Mouse (Mus musculus) liver, embryonic 13.5 days (tissue): ENCODE measurements at regions not wholly inside any gene's neighbourhood (a gene's known extent, or its start where the extent isn't known, plus 50 kb on each side); places are given as distances from the start of the nearest gene placed in this dataset.
A peak's percentile ranks its signal among the peaks of the same experiment; 100 is the strongest.

Experiments
- ATAC-seq: fragments of 200-750 bp; cut with Nextera tagmentation; 2 replicates; pipeline ENCODE4 v1.8.0; 2017; ENCODE audit warnings: low read depth, mild to moderate bottlenecking, moderate number of reproducible peaks, moderate library complexity
- DNase-seq: peaks from one replicate; pipeline ENCODE4 v3.0.0; 2022
- H3K27ac ChIP-seq: fragments of 300-500 bp; sonication (generic); 2 replicates; pipeline ENCODE4 v1.5.1; 2015; ENCODE audit warnings: moderate library complexity, mild to moderate bottlenecking, inconsistent platforms
- H3K27me3 ChIP-seq: fragments of 300-500 bp; sonication (generic); 2 replicates; pipeline ENCODE4 v1.6.1; 2015; ENCODE audit warnings: mild to moderate bottlenecking, inconsistent platforms
- H3K36me3 ChIP-seq: fragments of 300-500 bp; sonication (generic); 2 replicates; pipeline ENCODE4 v1.6.1; 2015; ENCODE audit warnings: mild to moderate bottlenecking, inconsistent platforms
- H3K4me1 ChIP-seq: fragments of 300-500 bp; sonication (generic); replicated peaks from 2 replicates; pipeline ENCODE4 v1.6.1; 2015; ENCODE audit warnings: inconsistent platforms
- H3K4me2 ChIP-seq: fragments of 300-500 bp; sonication (generic); 2 replicates; pipeline ENCODE4 v1.6.1; 2015; ENCODE audit warnings: inconsistent platforms, mild to moderate bottlenecking, moderate library complexity
- H3K4me3 ChIP-seq: fragments of 300-500 bp; sonication (generic); replicated peaks from 2 replicates; pipeline ENCODE4 v1.5.1; 2015; ENCODE audit warnings: mild to moderate bottlenecking, inconsistent platforms
- H3K9ac ChIP-seq: fragments of 300-500 bp; sonication (generic); 2 replicates; pipeline ENCODE4 v1.6.1; 2015; ENCODE audit warnings: mild to moderate bottlenecking, inconsistent platforms
- H3K9me3 ChIP-seq: fragments of 300-500 bp; sonication (generic); replicated peaks from 2 replicates; pipeline ENCODE4 v1.6.1; 2016; ENCODE audit warnings: inconsistent platforms
- WGBS: fragments of 180-500 bp; shearing (Covaris S2); methylation state at CpG from one replicate; pipeline ENCODE4 v1.1.7; 2015; ENCODE audit not compliant: insufficient replicate concordance; 5-methylcytosine and 5-hydroxymethylcytosine counted together

DNA sequence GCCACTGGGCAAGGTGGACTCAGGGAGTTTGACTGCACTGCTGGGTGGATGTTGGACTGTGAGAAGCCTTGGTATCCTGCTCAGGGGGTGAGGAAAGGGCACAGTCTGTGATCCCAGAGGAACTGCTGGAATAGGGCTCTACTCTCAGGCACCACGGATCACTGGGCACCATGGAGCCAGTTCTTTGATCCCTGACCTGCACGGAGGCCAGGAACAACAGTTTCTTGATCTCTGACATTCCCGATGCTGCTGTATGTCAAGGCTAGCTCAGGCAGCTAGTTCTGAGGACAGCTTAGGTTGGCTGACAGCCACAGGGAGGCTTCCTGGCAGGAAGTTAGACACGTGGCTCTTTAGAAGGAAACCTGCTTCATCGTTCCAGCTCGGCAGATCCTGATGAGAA, 289.5 kb upstream of the Slit2 start:
- Histone ChIP-seq H3K9ac (no peak overlapping the region), H3K9me3 (no peaks in the 10 kb centered on the region), H3K4me1 (no peaks in the 10 kb centered on the region), H3K27me3 (no peaks in the 10 kb centered on the region), H3K4me3 (no peak overlapping the region), H3K4me2 (no peak overlapping the region), H3K27ac (no peak overlapping the region), H3K36me3 (no peaks in the 10 kb centered on the region)
- DNase-seq (no peak), ATAC-seq (no peak)
- WGBS: 51% methylated on average over 6 of the region's 6 CpGs

DNA sequence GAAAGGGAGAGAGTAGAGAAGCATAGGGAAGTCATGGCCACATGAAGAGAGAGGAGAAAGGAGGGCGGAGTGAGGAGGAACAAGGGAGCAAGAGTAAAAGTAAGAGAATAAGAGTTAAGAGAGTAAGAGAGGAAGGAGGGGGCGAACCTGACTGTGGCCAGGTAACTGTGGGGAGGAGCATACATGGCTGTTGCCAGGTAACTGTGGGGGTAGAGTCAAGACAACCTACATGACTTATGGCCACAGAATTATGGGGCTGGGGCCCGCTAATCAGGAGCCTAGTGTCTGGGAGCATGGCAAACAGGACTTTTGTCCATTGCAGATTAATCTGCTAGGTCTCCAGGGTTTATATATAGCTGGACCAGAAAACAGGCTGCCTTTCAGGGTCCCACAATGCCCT, 289.0 kb upstream of the Slit2 start:
- Histone ChIP-seq H3K4me2 (no peak overlapping the region), H3K4me1 (no peaks in the 10 kb centered on the region), H3K36me3 (no peaks in the 10 kb centered on the region), H3K4me3 (no peak overlapping the region), H3K9ac (no peak overlapping the region), H3K27ac (no peak overlapping the region), H3K27me3 (no peaks in the 10 kb centered on the region), H3K9me3 (no peaks in the 10 kb centered on the region)
- DNase-seq: no peak
- 57% methylated on average over 3 of the region's 3 CpGs for whole genome bisulfite sequencing
- no peak for ATAC-seq

DNA sequence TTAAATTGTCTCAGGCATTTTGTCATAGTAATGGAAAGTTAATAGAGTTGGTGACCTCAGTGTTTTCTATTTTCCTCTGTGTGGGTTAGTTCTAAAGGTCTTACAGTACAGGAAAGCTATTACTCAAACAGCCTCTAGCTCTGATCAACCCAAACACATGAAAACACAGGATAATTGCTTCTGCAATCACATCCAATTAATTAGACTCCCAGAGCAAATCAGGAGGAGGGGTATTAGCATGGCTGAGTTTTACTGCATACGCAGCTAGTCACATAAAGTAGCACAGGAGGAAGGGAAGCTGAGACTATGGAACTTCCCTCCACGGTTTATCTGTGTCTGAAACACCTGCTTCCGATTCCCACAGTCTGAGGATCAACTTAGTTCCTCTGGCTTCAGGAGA, 288.3 kb upstream of the Slit2 start:
- 49% methylated on average over 3 of the region's 3 CpGs for WGBS

DNA sequence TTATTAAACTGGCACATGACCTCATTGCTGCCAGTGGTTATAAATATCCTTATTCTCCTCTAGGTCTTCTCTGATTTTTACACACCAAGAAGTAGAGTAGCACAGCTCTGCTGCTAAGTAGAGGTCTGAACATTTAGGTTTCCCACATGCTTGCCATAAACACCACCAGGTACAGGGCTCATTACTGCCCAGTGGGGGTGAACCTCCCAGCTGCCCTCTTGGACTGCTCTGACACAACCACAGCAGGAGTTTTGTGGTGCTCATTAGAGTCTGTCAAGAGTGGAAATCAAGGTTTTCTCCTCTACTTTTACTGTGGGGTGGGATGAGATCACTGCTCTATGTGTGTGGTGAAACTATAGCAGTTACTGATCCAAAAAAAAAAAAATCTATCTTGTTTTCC, 271.4 kb upstream of the Slit2 start:
- H3K27me3 ChIP-seq: no peaks in the 10 kb centered on the region
- no peak overlapping the region for H3K9ac ChIP-seq
- no peak overlapping the region for H3K4me2 ChIP-seq
- ATAC-seq (no peak), DNase-seq (no peak)
- H3K36me3 ChIP-seq: no peaks in the 10 kb centered on the region
- H3K27ac ChIP-seq: no peak overlapping the region
- no peaks in the 10 kb centered on the region for H3K4me1 ChIP-seq
- no peaks in the 10 kb centered on the region for H3K9me3 ChIP-seq
- no peak overlapping the region for H3K4me3 ChIP-seq

More for the DNA sequence above, 288.3 kb upstream of the Slit2 start:
- no peaks in the 10 kb centered on the region for H3K27me3 ChIP-seq
- no peak overlapping the region for H3K4me2 ChIP-seq
- H3K27ac ChIP-seq: no peak overlapping the region
- ATAC-seq (no peak), DNase-seq (no peak)
- no peak overlapping the region for H3K9ac ChIP-seq
- H3K4me3 ChIP-seq: no peak overlapping the region
- H3K4me1 ChIP-seq: no peaks in the 10 kb centered on the region
- no peaks in the 10 kb centered on the region for H3K9me3 ChIP-seq
- no peaks in the 10 kb centered on the region for H3K36me3 ChIP-seq

DNA sequence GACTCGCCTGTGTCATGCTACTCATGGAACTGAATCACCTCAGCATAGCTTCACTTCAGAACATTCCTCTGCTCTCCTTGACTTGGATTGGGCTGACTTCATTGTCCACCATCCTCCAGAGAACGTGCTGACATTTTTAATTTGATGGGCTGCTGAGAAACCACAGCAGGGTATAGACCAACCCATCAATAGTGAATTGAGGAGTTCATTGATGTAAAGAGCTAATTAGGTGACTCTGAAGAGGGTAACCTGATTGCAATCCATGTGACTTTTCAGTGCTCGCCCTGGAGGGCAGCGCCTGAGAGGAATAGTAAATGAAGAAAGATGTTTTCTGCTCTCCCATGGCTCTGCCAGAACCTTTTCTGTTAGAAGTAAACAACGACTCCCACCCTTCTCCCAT, 268.6 kb upstream of the Slit2 start:
- Histone ChIP-seq H3K27ac (no peak overlapping the region), H3K9me3 (no peaks in the 10 kb centered on the region), H3K27me3 (no peaks in the 10 kb centered on the region), H3K4me3 (no peak overlapping the region), H3K9ac (no peak overlapping the region), H3K4me2 (no peak overlapping the region), H3K36me3 (no peaks in the 10 kb centered on the region), H3K4me1 (no peaks in the 10 kb centered on the region)
- ATAC-seq (no peak), DNase-seq (no peak)
- WGBS: 55% methylated on average over 5 of the region's 5 CpGs

DNA sequence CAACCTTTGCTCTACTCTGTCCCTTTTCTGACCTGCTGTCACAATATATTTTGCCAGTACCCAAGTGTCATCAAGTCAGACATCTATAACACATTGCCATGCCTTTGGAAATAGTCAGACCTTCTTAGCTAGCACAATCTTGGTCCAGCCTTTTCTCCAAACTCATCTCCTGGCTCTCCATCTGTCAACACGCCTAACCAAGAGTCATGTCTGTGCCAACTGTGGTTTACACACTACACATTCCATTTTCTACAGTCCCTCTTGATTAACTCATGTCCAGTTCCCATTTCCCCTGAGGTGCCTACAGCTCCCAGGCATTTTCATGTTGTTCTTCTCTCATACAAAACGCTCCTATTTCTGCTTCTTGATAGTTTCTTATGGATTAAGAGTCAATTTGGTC, 258.0 kb upstream of the Slit2 start:
- DNase-seq (no peak), ATAC-seq (no peak)
- H3K4me2 ChIP-seq: no peak overlapping the region
- no peaks in the 10 kb centered on the region for H3K4me1 ChIP-seq
- WGBS: 52% methylated on average over 2 of the region's 2 CpGs
- no peak overlapping the region for H3K27ac ChIP-seq
- H3K9me3 ChIP-seq: no peaks in the 10 kb centered on the region
- H3K4me3 ChIP-seq: no peak overlapping the region
- no peaks in the 10 kb centered on the region for H3K27me3 ChIP-seq
- H3K9ac ChIP-seq: no peak overlapping the region
- no peaks in the 10 kb centered on the region for H3K36me3 ChIP-seq

DNA sequence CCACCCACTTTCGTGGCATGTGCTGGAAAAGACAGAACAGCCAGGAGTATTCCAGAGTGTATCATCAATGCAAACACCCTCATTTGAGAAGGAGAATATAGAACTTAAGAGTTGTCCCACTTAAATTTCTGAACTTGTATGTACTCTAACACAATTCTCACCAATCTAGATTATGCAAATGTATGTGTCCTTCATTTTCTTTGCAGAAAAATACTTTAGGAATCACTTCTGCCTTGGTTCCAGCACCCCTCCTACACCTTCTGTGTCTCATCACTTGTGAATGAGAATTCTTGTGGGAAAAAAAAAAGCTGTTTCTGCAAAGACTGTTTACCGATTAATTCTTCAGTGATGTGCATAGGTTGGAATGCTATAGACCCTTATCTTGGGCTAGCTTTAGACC, 240.2 kb upstream of the Slit2 start:
- no peaks in the 10 kb centered on the region for H3K9me3 ChIP-seq
- 62% methylated on average over 2 of the region's 2 CpGs for WGBS
- H3K4me1 ChIP-seq: no peaks in the 10 kb centered on the region
- no peak overlapping the region for H3K9ac ChIP-seq
- H3K27me3 ChIP-seq: no peaks in the 10 kb centered on the region
- no peak for DNase-seq
- no peak overlapping the region for H3K4me3 ChIP-seq
- no peak overlapping the region for H3K27ac ChIP-seq
- ATAC-seq: no peak
- no peak overlapping the region for H3K4me2 ChIP-seq
- no peaks in the 10 kb centered on the region for H3K36me3 ChIP-seq

DNA sequence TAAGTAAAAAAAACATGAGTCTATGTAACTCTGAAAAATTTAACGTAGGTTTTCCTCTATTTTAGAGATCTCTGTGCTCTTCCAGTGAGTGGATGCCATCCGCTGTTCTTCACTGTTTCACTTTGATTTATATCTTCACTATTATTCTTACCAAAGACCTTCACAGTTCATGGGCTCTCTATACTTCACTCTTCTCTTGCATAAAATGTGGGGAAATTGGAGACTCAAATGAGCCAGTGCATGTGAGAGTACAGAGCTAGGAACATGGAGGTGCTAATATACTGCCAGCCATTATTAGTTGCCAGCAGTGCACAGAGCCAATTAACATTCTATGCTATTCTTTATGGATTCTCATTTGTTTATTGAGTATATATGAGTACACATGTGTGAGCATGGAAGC, 237.8 kb upstream of the Slit2 start:
- DNase-seq: no peak
- 70% methylated on average over 2 of the region's 2 CpGs for WGBS
- H3K36me3 ChIP-seq: no peaks in the 10 kb centered on the region
- no peaks in the 10 kb centered on the region for H3K27me3 ChIP-seq
- no peaks in the 10 kb centered on the region for H3K4me1 ChIP-seq
- H3K4me3 ChIP-seq: no peak overlapping the region
- no peak for ATAC-seq
- no peak overlapping the region for H3K27ac ChIP-seq
- no peak overlapping the region for H3K9ac ChIP-seq
- H3K9me3 ChIP-seq: no peaks in the 10 kb centered on the region
- H3K4me2 ChIP-seq: no peak overlapping the region

DNA sequence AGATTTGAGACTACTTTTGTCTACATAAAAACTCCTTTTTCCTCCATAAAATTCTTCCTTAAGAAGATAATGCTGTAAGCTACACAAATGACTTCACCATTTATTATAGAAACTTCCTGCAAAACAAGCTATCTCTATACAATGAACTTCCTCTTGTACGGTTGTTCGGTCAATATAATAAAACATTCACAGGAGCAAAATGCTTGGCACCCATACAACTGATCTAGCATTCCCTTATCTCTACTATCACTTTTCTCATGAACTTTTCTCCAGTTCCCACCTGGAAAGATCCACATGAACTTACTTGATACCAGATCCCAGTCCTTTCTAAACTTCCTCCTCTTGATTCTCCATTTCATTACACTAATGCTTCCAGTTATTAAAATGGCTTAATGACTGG, 231.0 kb upstream of the Slit2 start:
- Histone ChIP-seq H3K27ac (no peak overlapping the region), H3K4me3 (no peak overlapping the region), H3K9me3 (no peaks in the 10 kb centered on the region), H3K9ac (no peak overlapping the region), H3K4me1 (no peaks in the 10 kb centered on the region), H3K36me3 (no peaks in the 10 kb centered on the region), H3K4me2 (no peak overlapping the region), H3K27me3 (no peaks in the 10 kb centered on the region)
- WGBS: 57% methylated on average over 2 of the region's 2 CpGs
- no peak for ATAC-seq
- DNase-seq: no peak

DNA sequence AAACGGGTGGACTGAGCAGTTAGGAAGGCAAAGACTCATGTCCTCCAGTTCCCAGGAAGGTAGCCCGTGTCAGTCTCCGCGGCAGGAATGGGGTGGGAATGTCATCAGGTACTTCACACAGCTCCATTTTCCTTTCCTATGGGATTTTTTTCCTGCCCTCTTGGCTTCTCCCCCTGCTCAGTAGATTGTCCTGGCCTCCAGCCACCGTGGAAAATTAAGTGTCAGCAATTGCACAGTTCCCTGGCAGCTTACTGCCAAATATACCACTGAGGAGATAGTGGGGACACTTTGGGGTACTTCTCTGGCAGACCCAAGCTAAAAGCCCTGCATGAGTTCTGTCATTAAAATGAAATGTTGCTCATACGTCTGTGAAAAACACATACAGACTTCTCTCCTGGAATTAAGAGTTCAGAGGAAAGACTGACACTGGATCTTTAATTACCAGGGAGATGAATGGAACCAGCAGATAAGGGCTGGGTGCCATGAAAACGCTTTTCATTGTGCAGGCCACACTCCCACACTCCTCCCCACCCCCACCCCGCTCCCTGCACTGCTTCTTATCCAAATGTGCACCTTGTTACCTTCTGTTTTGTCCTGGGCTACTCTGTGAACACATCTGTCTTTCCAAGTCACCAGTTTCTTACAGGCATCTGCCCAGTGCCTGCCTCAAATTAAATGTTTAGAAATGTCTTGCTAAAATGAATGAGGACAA, 210.1 kb upstream of the Slit2 start:
- Histone ChIP-seq H3K27me3 (no peaks in the 10 kb centered on the region), H3K36me3 (no peaks in the 10 kb centered on the region), H3K4me2 (peak overlapping the region; percentile 38), H3K4me3 (no peak overlapping the region), H3K9me3 (no peaks in the 10 kb centered on the region), H3K4me1 (peaks cover 13% of the 10 kb centered on the region), H3K9ac (no peak overlapping the region), H3K27ac (peak overlapping the region; percentile 76)
- ATAC-seq: peak; percentile 100
- 44% methylated on average over 8 of the region's 8 CpGs for WGBS
- DNase-seq: peak; percentile 40

DNA sequence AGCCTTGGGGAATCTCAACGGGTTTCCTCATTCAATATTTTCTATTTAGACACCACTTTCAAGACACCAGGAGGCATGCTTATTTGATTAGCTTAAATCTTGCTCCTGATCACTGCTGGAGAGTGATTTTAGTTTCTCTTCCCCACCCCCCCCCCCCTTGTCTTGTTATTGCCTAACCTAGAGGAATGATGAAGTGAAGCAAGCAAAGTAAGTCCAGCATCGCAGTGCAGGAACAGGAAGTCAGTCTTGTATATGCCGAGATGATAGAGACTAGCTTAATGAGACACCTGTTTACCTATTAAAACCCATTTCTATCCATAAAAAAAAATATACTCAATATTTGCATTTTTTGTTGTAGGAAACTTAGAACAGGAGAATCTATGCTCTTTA, 209.6 kb upstream of the Slit2 start:
- peak overlapping the region; percentile 76 for H3K27ac ChIP-seq
- peak overlapping the region; percentile 38 for H3K4me2 ChIP-seq
- H3K4me1 ChIP-seq: peaks cover 13% of the 10 kb centered on the region
- no peaks in the 10 kb centered on the region for H3K27me3 ChIP-seq
- no peak overlapping the region for H3K4me3 ChIP-seq
- no peaks in the 10 kb centered on the region for H3K9me3 ChIP-seq
- peak; percentile 49; the same call in 1 of the 2 replicates for ATAC-seq
- no peaks in the 10 kb centered on the region for H3K36me3 ChIP-seq
- no peak overlapping the region for H3K9ac ChIP-seq
- DNase-seq: no peak
- 32% methylated on average over 3 of the region's 3 CpGs for WGBS

DNA sequence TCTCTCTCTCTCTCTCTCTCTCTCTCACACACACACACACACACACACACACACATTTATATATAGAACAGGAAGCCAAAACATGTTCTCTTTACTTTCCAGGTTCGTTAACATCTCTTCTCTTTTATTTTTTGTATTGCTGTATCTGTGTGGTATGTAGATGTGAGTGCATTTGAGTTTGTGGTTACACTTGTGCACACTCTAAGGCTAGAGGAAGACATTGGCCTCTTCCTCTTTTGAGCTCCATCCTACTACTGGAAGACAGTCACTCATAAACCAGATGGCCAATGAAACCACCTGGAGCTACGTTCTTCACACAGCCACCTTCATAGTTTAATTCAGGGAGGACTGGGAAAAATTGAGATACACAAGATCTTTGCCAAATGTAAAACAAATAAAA, 202.1 kb upstream of the Slit2 start:
- no peak overlapping the region for H3K9ac ChIP-seq
- ATAC-seq (no peak), DNase-seq (no peak)

More for the DNA sequence above, 202.1 kb upstream of the Slit2 start:
- H3K4me2 ChIP-seq: no peak overlapping the region
- H3K9me3 ChIP-seq: no peaks in the 10 kb centered on the region
- peaks cover 5% of the 10 kb centered on the region for H3K4me1 ChIP-seq
- H3K27me3 ChIP-seq: no peaks in the 10 kb centered on the region
- WGBS: 18% methylated on average over 2 of the region's 2 CpGs
- H3K27ac ChIP-seq: no peak overlapping the region
- H3K36me3 ChIP-seq: no peaks in the 10 kb centered on the region
- no peak overlapping the region for H3K4me3 ChIP-seq
